Mouse (Mus musculus): ENCODE data around the gene Ercc2. TPM values are rescaled to one million over a fixed set of nuclear protein-coding genes. Genes with fewer than 3 reads are reported as not detected.

Gene Ercc2
- polyA plus RNA-seq, 1 experiment = 46.3 TPM

GRCm38 (mm10) chr7:19341761-19342409, 39.9 kb upstream of the Ercc2 start:
- WGBS = under 1% methylated on average over 41 of the region's 41 CpGs
- DNase-seq = peak; percentile 75 to 84
- Histone ChIP-seq H3K4me1 (ENCODE audit: control insufficient read depth, insufficient read depth, low read length) (peaks cover 4% of the 10 kb centered on the region; the same call in 1 of the 2 replicates), H3K27ac (ENCODE audit: insufficient read depth, low read length) (no peak overlapping the region), H3K4me3 (replicated peaks; ENCODE audit: insufficient read depth, low read depth, low read length) (peak overlapping the region; percentile 61), H3K27me3 (ENCODE audit: control insufficient read depth, insufficient read depth, low read length) (no peaks in the 10 kb centered on the region)
- TF ChIP-seq CTCF (IDR thresholded peaks at IDR 0.05; ENCODE audit: borderline replicate concordance, insufficient read depth, low read depth, low read length) = no peak
- TF ChIP-seq POLR2A (IDR thresholded peaks at IDR 0.05; ENCODE audit: borderline replicate concordance, insufficient read depth, low read length) = no peak

GRCm38 (mm10) chr7:19342481-19343027, 39.3 kb upstream of the Ercc2 start:
- under 1% methylated on average over 27 of the region's 27 CpGs for WGBS
- Histone ChIP-seq H3K27ac (ENCODE audit: insufficient read depth, low read length) (no peak overlapping the region), H3K27me3 (ENCODE audit: control insufficient read depth, insufficient read depth, low read length) (no peaks in the 10 kb centered on the region), H3K4me1 (ENCODE audit: control insufficient read depth, insufficient read depth, low read length) (peaks cover 4% of the 10 kb centered on the region; the same call in 1 of the 2 replicates), H3K4me3 (replicated peaks; ENCODE audit: insufficient read depth, low read depth, low read length) (peak overlapping the region; percentile 61)
- TF ChIP-seq CTCF (IDR thresholded peaks at IDR 0.05; ENCODE audit: borderline replicate concordance, insufficient read depth, low read depth, low read length) (peak; percentile 95), POLR2A (IDR thresholded peaks at IDR 0.05; ENCODE audit: borderline replicate concordance, insufficient read depth, low read length) (no peak)
- peak; percentile 90 to 96 for DNase-seq

- H3K27ac ChIP-seq (ENCODE audit: insufficient read depth, low read length) = no peak overlapping the region
- peak; percentile 90 for TF ChIP-seq CTCF (IDR thresholded peaks at IDR 0.05; ENCODE audit: borderline replicate concordance, insufficient read depth, low read depth, low read length)
- no peak for TF ChIP-seq POLR2A (IDR thresholded peaks at IDR 0.05; ENCODE audit: borderline replicate concordance, insufficient read depth, low read length)
- H3K4me3 ChIP-seq (replicated peaks; ENCODE audit: insufficient read depth, low read depth, low read length) = peak overlapping the region; percentile 24
- DNase-seq = peak; percentile 74 to 86
- H3K27me3 ChIP-seq (ENCODE audit: control insufficient read depth, insufficient read depth, low read length) = no peaks in the 10 kb centered on the region
- 1% methylated on average over 11 of the region's 11 CpGs for WGBS
- H3K4me1 ChIP-seq (ENCODE audit: control insufficient read depth, insufficient read depth, low read length) = peaks cover 4% of the 10 kb centered on the region; the same call in 1 of the 2 replicates
These were observed 38.5 kb upstream of the Ercc2 start for GRCm38 (mm10) chr7:19343210-19343808.

- H3K27me3 ChIP-seq (ENCODE audit: control insufficient read depth, insufficient read depth, low read length) = no peaks in the 10 kb centered on the region
- H3K4me1 ChIP-seq (ENCODE audit: control insufficient read depth, insufficient read depth, low read length) = peaks cover 4% of the 10 kb centered on the region; the same call in 1 of the 2 replicates
- TF ChIP-seq POLR2A (IDR thresholded peaks at IDR 0.05; ENCODE audit: borderline replicate concordance, insufficient read depth, low read length) (no peak), CTCF (IDR thresholded peaks at IDR 0.05; ENCODE audit: borderline replicate concordance, insufficient read depth, low read depth, low read length) (no peak)
- H3K4me3 ChIP-seq (replicated peaks; ENCODE audit: insufficient read depth, low read depth, low read length) = peak within 1 kb of the TSS; percentile 91
- peak within 1 kb of the TSS; percentile 93 for H3K27ac ChIP-seq (ENCODE audit: insufficient read depth, low read length)
- no peak for DNase-seq
- WGBS = 16% methylated on average over 12 of the region's 12 CpGs
These were observed 37.5 kb upstream of the Ercc2 start, which contains the start of gene Ercc1 for GRCm38 (mm10) chr7:19344237-19344847. TSS of gene Ercc1 (plus strand) at chr7:19344778.

GRCm38 (mm10) chr7:19344938-19345471, 36.8 kb upstream of the Ercc2 start:
- Histone ChIP-seq H3K4me1 (ENCODE audit: control insufficient read depth, insufficient read depth, low read length) (peaks cover 4% of the 10 kb centered on the region; the same call in 1 of the 2 replicates), H3K27ac (ENCODE audit: insufficient read depth, low read length) (peak overlapping the region; percentile 93), H3K4me3 (replicated peaks; ENCODE audit: insufficient read depth, low read depth, low read length) (peak overlapping the region; percentile 91), H3K27me3 (ENCODE audit: control insufficient read depth, insufficient read depth, low read length) (no peaks in the 10 kb centered on the region)
- TF ChIP-seq CTCF (IDR thresholded peaks at IDR 0.05; ENCODE audit: borderline replicate concordance, insufficient read depth, low read depth, low read length) = no peak
- peak; percentile 63; the same call in 1 of the 2 replicates for TF ChIP-seq POLR2A (IDR thresholded peaks at IDR 0.05; ENCODE audit: borderline replicate concordance, insufficient read depth, low read length)
- peak; percentile 98 to 99 for DNase-seq
- under 1% methylated on average over 31 of the region's 31 CpGs for WGBS

GRCm38 (mm10) chr7:19349188-19349915, 32.5 kb upstream of the Ercc2 start:
- TF ChIP-seq CTCF (IDR thresholded peaks at IDR 0.05; ENCODE audit: borderline replicate concordance, insufficient read depth, low read depth, low read length) (no peak), POLR2A (IDR thresholded peaks at IDR 0.05; ENCODE audit: borderline replicate concordance, insufficient read depth, low read length) (no peak)
- WGBS = 83% methylated on average over 13 of the region's 13 CpGs
- DNase-seq = no peak
- Histone ChIP-seq H3K27ac (ENCODE audit: insufficient read depth, low read length) (no peak overlapping the region), H3K4me1 (ENCODE audit: control insufficient read depth, insufficient read depth, low read length) (peaks cover 3% of the 10 kb centered on the region; the same call in 1 of the 2 replicates), H3K27me3 (ENCODE audit: control insufficient read depth, insufficient read depth, low read length) (no peaks in the 10 kb centered on the region), H3K4me3 (replicated peaks; ENCODE audit: insufficient read depth, low read depth, low read length) (no peak overlapping the region)

- no peak for TF ChIP-seq POLR2A (IDR thresholded peaks at IDR 0.05; ENCODE audit: borderline replicate concordance, insufficient read depth, low read length)
- no peak for TF ChIP-seq CTCF (IDR thresholded peaks at IDR 0.05; ENCODE audit: borderline replicate concordance, insufficient read depth, low read depth, low read length)
- H3K27me3 ChIP-seq (ENCODE audit: control insufficient read depth, insufficient read depth, low read length) = no peaks in the 10 kb centered on the region
- H3K27ac ChIP-seq (ENCODE audit: insufficient read depth, low read length) = no peak overlapping the region
- H3K4me1 ChIP-seq (ENCODE audit: control insufficient read depth, insufficient read depth, low read length) = no peaks in the 10 kb centered on the region
- no peak overlapping the region for H3K4me3 ChIP-seq (replicated peaks; ENCODE audit: insufficient read depth, low read depth, low read length)
- 94% methylated on average over 8 of the region's 8 CpGs for WGBS
- no peak for DNase-seq
These were observed 31.6 kb upstream of the Ercc2 start for GRCm38 (mm10) chr7:19350221-19350620.

Data from cerebellum, adult 2 months (tissue).